ENCODE assay signal across 24 mouse cellular contexts in the genomic region with DNA sequence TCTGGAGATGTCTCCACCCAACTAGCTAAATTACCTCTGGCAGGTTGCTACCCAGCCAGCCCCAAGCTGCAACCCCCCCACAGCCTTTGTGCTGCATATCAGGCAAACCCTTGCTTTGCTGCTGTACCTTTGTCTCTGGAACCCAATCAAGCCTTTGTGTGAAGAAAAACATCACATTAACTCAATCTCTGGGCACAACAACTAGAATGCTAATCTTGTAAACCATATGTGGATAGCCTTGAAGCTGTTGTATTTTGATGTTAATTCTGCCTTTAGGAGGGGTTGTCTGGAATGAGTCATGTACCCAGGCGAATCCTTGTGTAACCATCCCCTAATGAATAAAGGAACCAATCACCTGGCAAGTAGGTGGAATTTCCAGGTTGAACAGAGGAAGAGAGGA.
"Had no signal": no experiment of that assay in that cellular context is flagged by ENCODE, and none has a peak within 500 bp of the region (broad histone marks: within the 10 kb centered on the region; RNA-seq: fewer than 3 reads in every experiment).

No protein-coding gene starts in this region.

- H3K36me3 ChIP-seq: heart, embryonic 13.5 days; heart, embryonic 15.5 days; intestine, embryonic 15.5 days; limb, embryonic 10.5 days; limb, embryonic 12.5 days had no signal

- H3K9me3 ChIP-seq: heart, embryonic 15.5 days; intestine, embryonic 15.5 days had no signal

- H3K4me3 ChIP-seq: heart, adult 2 months; heart, embryonic 13.5 days; heart, embryonic 15.5 days; intestine, embryonic 15.5 days; layer of hippocampus, adult 2 months; left cerebral cortex, adult 2 months; limb, embryonic 10.5 days; limb, embryonic 12.5 days had no signal

- H3K27me3 ChIP-seq: heart, embryonic 13.5 days; heart, embryonic 15.5 days; intestine, embryonic 15.5 days; limb, embryonic 12.5 days had no signal

- ATAC-seq: hindbrain, embryonic 16.5 days; inflammation-experienced regulatory T-cells, adult 6 months; intestine, embryonic 15.5 days; intestine, postnatal 0 days had no signal

- H3K4me1 ChIP-seq: heart, embryonic 13.5 days; heart, embryonic 15.5 days; intestine, embryonic 15.5 days; limb, embryonic 10.5 days; limb, embryonic 12.5 days had no signal

- H3K9ac ChIP-seq: heart, embryonic 13.5 days; heart, embryonic 15.5 days; hindbrain, embryonic 14.5 days; intestine, embryonic 15.5 days; limb, embryonic 12.5 days; liver, embryonic 14.5 days had no signal

- DNase-seq: gastrocnemius, postnatal 14 days; gastrocnemius, postnatal 36 days; heart, adult 11 months; heart, adult 2 months; heart, postnatal 14 days; heart, postnatal 36 days; kidney, adult 18-20 months; kidney, adult 8-10 months; kidney, postnatal 10 days; kidney, postnatal 25 days; kidney, postnatal 4 days; liver had no signal

- H3K27ac ChIP-seq: heart, adult 2 months; heart, embryonic 13.5 days; heart, embryonic 15.5 days; hindbrain, embryonic 14.5 days; intestine, embryonic 15.5 days; layer of hippocampus, adult 2 months; left cerebral cortex, adult 2 months; limb, embryonic 10.5 days; limb, embryonic 12.5 days; liver, embryonic 14.5 days had no signal
